Mouse (Mus musculus) induced T-regulatory cell, adult 2 months (primary cell): Measurements from ENCODE around the gene Shcbp1.
"Not testable (repeated sequence)": the region's sequence is repeated elsewhere in the genome, so short reads cannot be mapped to it uniquely, and the experiment has no call there.

Experiments used
- DNase-seq: peaks from one replicate; pipeline ENCODE4 v3.0.0-alpha.2; 2012; ENCODE audit warnings: low read depth

The Shcbp1 gene

DNA sequence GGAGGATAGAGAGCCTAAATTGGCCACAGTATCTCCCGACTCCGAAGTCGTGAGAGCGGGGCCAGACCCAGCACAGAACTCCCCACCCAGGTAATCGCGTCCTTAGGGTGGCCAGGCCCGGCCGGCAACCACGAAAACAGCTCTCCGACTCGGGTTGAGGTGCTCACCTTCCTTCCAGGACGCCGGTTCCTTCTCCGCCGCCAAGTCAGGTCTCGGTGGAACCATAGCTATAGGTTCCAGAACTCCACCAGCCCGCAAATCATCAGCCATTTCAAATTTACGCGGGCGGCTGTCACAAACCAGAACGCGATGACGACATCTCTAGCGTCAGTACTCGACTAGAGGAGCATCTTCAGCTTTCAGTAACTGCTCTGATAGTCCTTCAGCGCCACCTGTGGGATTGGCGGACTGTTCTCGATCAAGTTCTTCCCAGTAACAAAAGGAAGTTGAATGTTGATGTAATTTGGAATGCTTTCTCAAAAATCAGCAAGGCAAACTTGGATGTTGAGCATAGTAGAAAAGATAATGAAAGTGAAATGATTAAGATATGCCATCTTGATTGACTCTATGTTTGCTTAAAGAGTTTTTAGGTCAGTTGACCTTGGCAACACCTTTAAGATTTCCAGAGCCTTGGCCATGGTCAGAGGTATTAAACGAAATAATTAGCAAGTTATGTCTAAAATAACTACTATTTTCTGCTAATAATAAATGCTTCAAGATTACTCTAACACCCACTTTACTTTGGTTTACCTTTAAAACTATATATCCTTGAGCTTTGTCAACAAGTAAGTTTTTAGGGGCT, at the start of gene Shcbp1:
Shcbp1 (minus strand) TSS at position 314 of the 802 bp plus-strand sequence.
- peak; percentile 96 for DNase-seq

DNA sequence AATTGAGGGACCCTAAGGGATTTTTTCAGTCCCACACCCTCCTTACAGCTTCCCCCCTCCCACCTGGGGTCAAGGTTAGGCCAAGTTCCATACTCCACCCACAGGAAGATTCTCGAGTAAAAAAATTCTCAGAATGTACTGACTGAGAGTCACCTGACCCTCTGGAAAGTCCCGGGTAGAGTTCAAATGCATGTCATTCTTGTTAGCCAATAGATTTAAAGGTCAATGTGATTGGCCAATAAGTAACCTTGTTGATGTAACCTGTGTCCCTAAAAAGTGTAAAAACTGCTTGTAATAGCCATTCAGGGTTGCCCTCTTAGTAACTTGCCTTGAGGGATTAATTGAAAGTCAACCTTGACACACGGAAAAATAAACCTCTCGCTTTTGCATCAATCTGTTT, 29.5 kb upstream of the Shcbp1 start:
- no peak for DNase-seq

DNA sequence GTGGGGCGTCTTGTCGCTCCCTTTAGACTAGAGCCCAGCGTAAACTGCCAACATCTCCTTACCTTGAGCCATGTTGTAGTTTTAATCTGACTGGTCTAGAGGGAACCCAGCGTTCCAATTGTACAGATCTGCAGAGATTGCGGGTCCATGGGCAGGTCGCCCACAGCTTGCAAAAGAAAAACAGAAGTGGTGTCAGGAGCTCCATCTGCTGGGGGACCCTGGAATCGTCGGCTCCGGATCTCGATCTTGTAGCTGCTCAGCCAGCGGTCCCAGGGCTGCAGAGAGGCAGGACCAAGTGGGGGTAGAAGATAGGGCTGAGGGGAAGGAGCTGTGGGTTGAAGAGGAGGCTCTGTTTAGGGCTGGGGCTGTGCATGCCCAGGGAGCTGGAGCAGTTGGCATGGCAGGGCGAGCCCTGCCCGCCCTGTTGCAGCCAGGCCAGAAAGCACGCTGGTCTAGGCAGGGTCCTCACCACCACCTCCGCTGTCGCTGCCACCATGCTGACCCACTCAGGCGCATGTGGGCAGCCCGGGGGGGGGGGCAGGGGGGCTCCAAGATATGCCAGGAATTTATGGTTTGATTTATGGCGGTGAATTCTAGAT, 21.3 kb upstream of the Shcbp1 start:
- peak; percentile 38 for DNase-seq

DNA sequence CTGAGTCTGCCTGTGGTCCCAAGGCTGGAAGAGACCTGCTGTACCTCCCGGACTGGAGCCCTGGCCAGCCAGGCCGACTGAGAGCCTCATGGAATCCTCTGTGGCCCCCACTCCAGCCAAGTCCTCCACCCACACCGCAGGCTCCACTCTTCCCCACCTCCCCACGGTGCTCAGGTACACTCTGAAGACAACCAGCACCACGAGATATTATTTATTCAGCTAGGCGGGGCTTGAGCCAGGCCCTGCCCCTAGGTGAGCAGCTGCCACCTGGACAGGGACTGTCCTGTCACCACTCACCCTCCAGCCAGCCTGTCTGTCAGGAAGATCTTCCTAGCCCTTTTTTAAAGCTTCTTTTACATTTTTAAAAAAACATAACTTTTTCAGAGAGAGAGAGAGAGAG, 1.1 kb downstream of the Shcbp1 start:
- DNase-seq, result peak; percentile 26

DNA sequence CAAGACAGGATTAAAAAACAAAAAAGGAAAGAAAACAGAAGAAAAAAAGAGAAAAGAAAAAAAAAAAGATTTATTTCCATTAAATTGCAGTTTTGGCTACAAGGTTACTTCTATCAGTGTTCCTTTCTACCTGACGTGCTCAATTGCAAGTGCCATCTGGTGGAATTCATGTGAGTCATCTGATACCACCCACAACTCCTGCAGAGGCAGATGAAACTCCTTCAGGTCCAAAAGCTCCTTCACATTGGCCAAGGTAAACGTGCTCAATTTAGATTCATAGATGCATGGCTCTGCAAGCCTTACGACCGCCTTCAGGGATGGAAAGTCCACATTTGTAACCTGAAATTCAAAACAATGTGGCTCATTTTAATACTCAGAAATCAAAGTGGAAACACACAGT, 14.6 kb downstream of the Shcbp1 start:
- DNase-seq, result no peak

DNA sequence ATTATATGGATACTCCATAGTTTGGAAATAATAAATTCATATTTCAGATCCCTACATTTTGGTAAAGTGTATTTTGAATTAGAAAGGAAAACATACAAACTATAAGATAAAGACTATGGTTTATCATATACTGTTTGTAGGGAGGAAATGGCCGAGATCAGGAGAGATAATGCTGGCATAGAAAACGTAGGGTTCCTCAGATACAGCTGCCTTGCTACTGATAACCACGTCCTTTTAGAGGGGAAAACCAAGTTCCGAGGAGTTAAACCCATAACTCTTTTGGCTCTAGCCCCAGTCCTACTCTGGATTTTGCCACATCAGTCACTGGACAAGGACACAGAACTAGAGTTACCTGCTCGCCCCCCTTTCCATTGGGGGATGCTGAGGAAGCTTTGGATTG, 26.3 kb downstream of the Shcbp1 start:
- no peak for DNase-seq

DNA sequence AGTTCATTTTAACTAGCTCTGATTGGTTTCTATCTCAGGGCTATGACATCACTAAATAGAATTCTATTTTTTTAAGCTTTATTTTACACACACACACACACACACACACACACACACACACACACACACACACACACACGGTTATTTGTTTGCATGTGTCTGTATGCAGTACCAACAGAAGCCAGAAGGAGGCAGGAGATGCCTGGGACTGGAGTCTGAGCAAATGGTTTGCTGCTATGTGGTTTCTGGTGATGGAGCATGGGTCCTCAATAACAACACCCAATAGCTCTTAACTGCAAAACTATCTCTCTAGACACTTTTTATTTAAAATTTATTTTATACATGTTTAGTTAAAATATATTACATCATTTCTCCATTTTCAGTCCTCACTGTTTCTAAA, 48.4 kb downstream of the Shcbp1 start:
- peak; percentile 49 for DNase-seq

DNA sequence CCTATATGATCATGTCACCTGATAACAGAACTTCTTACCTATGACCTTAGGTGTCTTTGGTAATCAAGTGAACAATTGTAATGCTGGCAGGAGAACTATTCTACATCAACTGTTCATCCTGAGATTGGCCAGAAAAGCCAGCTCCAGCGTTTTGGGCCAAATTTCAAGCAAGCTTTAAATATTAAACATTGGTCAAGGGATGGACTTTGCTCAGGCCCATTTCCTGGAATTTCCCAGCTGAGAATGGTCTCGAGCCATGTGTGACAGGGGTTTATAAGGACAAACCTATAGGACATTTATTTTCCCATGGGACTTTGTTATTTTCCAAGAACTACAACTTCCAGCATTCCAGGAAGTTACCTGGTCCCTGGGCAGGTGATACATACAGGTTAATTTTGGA, 63.8 kb downstream of the Shcbp1 start:
- no peak for DNase-seq

DNA sequence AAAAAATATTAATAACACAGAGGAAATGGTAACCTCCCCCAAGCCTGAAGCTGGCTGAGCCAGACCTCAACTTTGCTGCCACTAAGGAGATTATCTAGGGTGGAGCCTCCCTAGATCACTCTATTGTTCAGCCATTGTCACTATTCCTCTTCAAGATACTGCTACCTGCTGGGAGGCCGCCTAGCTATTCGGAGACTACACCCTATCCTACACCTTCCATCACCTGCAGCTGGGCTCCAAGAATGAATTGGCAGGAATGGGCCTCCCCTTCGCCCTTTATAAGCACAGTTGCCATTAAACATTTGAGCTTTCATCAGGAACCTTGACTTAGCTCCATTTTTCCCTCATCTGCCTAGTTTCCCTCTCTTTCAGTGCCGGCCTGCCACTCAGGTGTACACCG, 71.0 kb downstream of the Shcbp1 start:
- DNase-seq, result not testable (repeated sequence)

DNA sequence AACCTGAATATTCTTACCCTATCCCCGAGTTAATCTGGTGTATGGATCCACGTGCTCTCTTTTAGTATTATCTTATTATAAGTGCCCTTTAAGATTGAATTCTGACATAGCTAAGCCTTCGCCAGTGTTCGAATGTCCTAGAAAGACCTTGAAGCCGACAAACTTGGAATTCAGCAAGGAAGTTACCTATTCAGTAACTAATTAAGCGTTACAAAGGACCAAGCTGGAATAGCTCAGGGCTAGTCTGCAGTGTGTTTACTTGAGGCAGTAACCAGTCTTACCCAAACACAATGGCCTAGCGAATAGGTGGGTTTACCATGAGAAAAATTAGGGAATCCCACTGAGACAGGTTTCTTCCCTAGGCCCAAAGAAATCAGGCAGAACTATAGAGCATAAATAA, 71.5 kb downstream of the Shcbp1 start:
- not testable (repeated sequence) for DNase-seq

DNA sequence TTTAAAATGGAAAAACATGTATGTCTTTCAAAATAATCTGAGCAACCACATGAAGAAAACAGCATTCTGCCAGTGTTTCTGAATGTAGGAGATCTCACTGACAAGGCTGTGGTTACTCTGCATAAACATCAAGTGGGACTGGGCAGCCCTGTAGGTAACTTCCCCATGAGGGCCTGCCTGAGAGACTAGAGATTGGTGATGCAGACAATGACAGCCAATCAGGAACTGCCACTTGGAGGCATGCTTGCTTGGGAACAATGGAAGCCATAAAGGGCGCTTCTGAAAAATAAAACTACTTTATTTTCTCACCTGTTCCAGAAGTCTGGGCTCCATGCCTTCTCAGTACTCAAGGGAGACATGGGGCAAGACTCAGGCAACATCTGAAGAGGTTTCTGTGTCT, 87.7 kb downstream of the Shcbp1 start:
- no peak for DNase-seq
